Mouse (Mus musculus) embryonic facial prominence, embryonic 11.5 days (tissue): Measurements from ENCODE around the gene Ptprr. TPM values are rescaled to one million over a fixed set of nuclear protein-coding genes. Genes with fewer than 3 reads are reported as not detected.

Source experiments
- ATAC-seq: fragments of 200-750 bp; cut with Nextera tagmentation; replicated peaks from 2 replicates; pipeline ENCODE4 v1.8.0; 2017; ENCODE audit warnings: low read depth; ENCODE audit not compliant: insufficient number of reproducible peaks, low FRiP score, low TSS enrichment
- DNase-seq: peaks from one replicate; pipeline ENCODE4 v3.0.0-alpha.2; 2015; ENCODE audit warnings: low spot score
- H3K27ac ChIP-seq: fragments of 300-500 bp; sonication (generic); replicated peaks from 2 replicates; pipeline ENCODE4 v1.5.1; 2014; ENCODE audit warnings: mild to moderate bottlenecking, low read depth, low read length, control low read depth
- H3K27me3 ChIP-seq: fragments of 300-500 bp; sonication (generic); 2 replicates; pipeline ENCODE4 v1.6.1; 2014; ENCODE audit warnings: mild to moderate bottlenecking, low read length, moderate library complexity, mixed read lengths; ENCODE audit not compliant: control insufficient read depth, insufficient read depth
- H3K36me3 ChIP-seq: fragments of 300-500 bp; sonication (generic); replicated peaks from 2 replicates; pipeline ENCODE4 v1.6.1; 2014; ENCODE audit warnings: low read depth, mild to moderate bottlenecking, low read length, moderate library complexity, mixed read lengths; ENCODE audit not compliant: control insufficient read depth, insufficient read depth
- H3K4me1 ChIP-seq: fragments of 300-500 bp; sonication (generic); 2 replicates; pipeline ENCODE4 v1.6.1; 2014; ENCODE audit warnings: low read length, mixed read lengths; ENCODE audit not compliant: control insufficient read depth, insufficient read depth
- H3K4me2 ChIP-seq: fragments of 300-500 bp; sonication (generic); 2 replicates; pipeline ENCODE4 v1.6.1; 2014; ENCODE audit warnings: low read depth, mild to moderate bottlenecking, control low read depth, low read length, moderate library complexity
- H3K4me3 ChIP-seq: fragments of 300-500 bp; sonication (generic); 2 replicates; pipeline ENCODE4 v1.5.1; 2014; ENCODE audit warnings: low read depth, low read length, control low read depth
- H3K9ac ChIP-seq: fragments of 300-500 bp; sonication (generic); replicated peaks from 2 replicates; pipeline ENCODE4 v1.6.1; 2014; ENCODE audit warnings: mild to moderate bottlenecking, control low read depth, low read length
- H3K9me3 ChIP-seq: fragments of 300-500 bp; sonication (generic); replicated peaks from 2 replicates; pipeline ENCODE4 v1.6.1; 2016; ENCODE audit warnings: mild to moderate bottlenecking, low read length, inconsistent platforms, mixed read lengths; ENCODE audit not compliant: control insufficient read depth
- WGBS: fragments of 180-500 bp; shearing (Covaris S2); extraction: QIAGEN DNeasy Blood & Tissue Kit; methylation state at CpG from one replicate; pipeline ENCODE4 v1.1.7; 2014; 5-methylcytosine and 5-hydroxymethylcytosine counted together
- polyA plus RNA-seq: library from polyadenylated mRNA; unstranded; fragments of >200 nt; fragmentation: Nextera tagmentation; extraction: Ambion mirVana; gene quantifications from 2 replicates; pipeline ENCODE4 v1.2.1, GENCODE M21; 2014

Ptprr gene
- polyA plus RNA-seq, 1 experiment from 2014 or later: 2.1 TPM

- DNase-seq (peak; percentile 46), ATAC-seq (0 out of 2 replicates have a peak, but pooled peaks have one; percentile 48)
- peaks cover 14% of the 10 kb centered on the region for H3K27me3 ChIP-seq
- peak overlapping the region; percentile 48 for H3K4me3 ChIP-seq
- H3K4me1 ChIP-seq: peaks cover 5% of the 10 kb centered on the region; the same call in 1 of the 2 replicates
- no peaks in the 10 kb centered on the region for H3K36me3 ChIP-seq
- H3K4me2 ChIP-seq: peak overlapping the region; percentile 94
- H3K9ac ChIP-seq: peak overlapping the region; percentile 59
- no peaks in the 10 kb centered on the region for H3K9me3 ChIP-seq
- H3K27ac ChIP-seq: no peak overlapping the region
- under 1% methylated on average over 36 of the region's 36 CpGs for WGBS
Observed at GRCm38 (mm10) chr10:116301258-116301657, 283.2 kb downstream of the Ptprr start.

DNA sequence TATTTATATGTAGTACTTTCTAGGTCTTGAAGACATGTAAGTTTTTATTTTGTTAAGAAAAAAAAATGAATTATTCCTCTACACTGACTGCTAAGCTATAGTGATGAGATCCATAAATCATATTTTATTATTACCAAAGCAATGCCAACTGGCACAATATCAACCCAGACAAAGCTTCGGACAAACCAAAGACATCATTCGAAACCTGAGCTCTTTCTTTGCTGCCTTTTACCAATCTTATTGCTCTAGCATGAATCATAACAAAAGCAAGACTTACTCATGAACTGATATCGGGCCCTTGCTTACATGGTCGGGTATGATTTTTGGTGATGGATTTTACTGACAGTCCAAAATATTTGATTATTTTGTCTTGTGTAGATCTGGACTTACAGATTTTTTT is 286.3 kb downstream of the Ptprr start:
- Histone ChIP-seq H3K9ac (no peak overlapping the region), H3K27me3 (peaks cover 14% of the 10 kb centered on the region), H3K27ac (no peak overlapping the region), H3K36me3 (no peaks in the 10 kb centered on the region), H3K4me3 (no peak overlapping the region), H3K9me3 (no peaks in the 10 kb centered on the region), H3K4me1 (peaks cover 5% of the 10 kb centered on the region; the same call in 1 of the 2 replicates), H3K4me2 (no peak overlapping the region)
- no peak for ATAC-seq
- no peak for DNase-seq
- WGBS: 93% methylated on average over 4 of the region's 4 CpGs

- Histone ChIP-seq H3K27me3 (no peaks in the 10 kb centered on the region), H3K4me1 (no peaks in the 10 kb centered on the region), H3K4me2 (no peak overlapping the region), H3K4me3 (no peak overlapping the region), H3K36me3 (no peaks in the 10 kb centered on the region), H3K9me3 (no peaks in the 10 kb centered on the region), H3K27ac (no peak overlapping the region), H3K9ac (no peak overlapping the region)
- WGBS: 64% methylated on average over 2 of the region's 2 CpGs
- ATAC-seq (no peak), DNase-seq (no peak)
Observed at GRCm38 (mm10) chr10:116309460-116309859, 291.4 kb downstream of the Ptprr start.

- Histone ChIP-seq H3K9ac (no peak overlapping the region), H3K36me3 (no peaks in the 10 kb centered on the region), H3K27me3 (no peaks in the 10 kb centered on the region), H3K9me3 (no peaks in the 10 kb centered on the region), H3K27ac (no peak overlapping the region), H3K4me1 (no peaks in the 10 kb centered on the region), H3K4me3 (no peak overlapping the region), H3K4me2 (no peak overlapping the region)
- ATAC-seq: no peak
- 56% methylated on average over 11 of the region's 11 CpGs for WGBS
- DNase-seq: no peak
Observed at GRCm38 (mm10) chr10:116310516-116311210, 292.6 kb downstream of the Ptprr start.

DNA sequence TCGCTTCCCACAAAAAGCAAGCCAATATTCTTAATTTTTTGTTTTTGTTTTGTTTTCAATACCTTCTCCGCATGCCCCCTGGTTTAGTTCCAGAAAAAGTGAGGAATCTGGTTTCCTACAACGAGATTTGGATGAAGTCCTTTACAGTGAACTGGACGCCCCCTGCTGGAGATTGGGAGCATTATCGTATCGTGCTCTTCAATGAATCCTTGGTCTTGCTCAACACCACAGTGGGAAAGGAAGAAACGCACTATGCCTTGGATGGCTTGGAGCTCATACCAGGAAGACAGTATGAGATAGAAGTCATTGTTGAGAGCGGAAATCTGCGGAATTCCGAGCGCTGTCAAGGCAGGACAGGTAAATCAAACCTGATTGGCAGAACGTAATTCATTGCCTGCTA is 301.2 kb downstream of the Ptprr start:
- no peaks in the 10 kb centered on the region for H3K4me1 ChIP-seq
- H3K4me3 ChIP-seq: no peak overlapping the region
- 22% methylated on average over 12 of the region's 12 CpGs for WGBS
- ATAC-seq (no peak), DNase-seq (peak; percentile 93)
- no peak overlapping the region for H3K9ac ChIP-seq
- H3K27ac ChIP-seq: no peak overlapping the region
- no peaks in the 10 kb centered on the region for H3K27me3 ChIP-seq
- no peaks in the 10 kb centered on the region for H3K9me3 ChIP-seq
- H3K4me2 ChIP-seq: no peak overlapping the region
- H3K36me3 ChIP-seq: no peaks in the 10 kb centered on the region

Other genes starting within 250 kb of the Ptprr start
- 1.2 and 2.1 TPM in 2 replicates for gene Tspan8, start 201.4 kb upstream of the Ptprr start, polyA plus RNA-seq
- not detected in 2 replicates for gene 4933416C03Rik, start 95.7 kb downstream of the Ptprr start, polyA plus RNA-seq